Mouse (Mus musculus) lung, embryonic 14.5 days (tissue): ENCODE measurements around the gene Alox12b. TPM values are rescaled to one million over a fixed set of nuclear protein-coding genes. Genes with fewer than 3 reads are reported as not detected.

Source experiments
- ATAC-seq: fragments of 200-750 bp; cut with Nextera tagmentation; 2 replicates; pipeline ENCODE4 v1.8.0; 2017; ENCODE audit warnings: mild to moderate bottlenecking, moderate TSS enrichment, moderate library complexity; ENCODE audit not compliant: insufficient read depth
- DNase-seq: peaks from one replicate; pipeline ENCODE4 v3.0.0-alpha.2; 2015
- H3K27ac ChIP-seq: fragments of 300-500 bp; sonication (generic); 2 replicates; pipeline ENCODE4 v1.5.1; 2014; ENCODE audit warnings: low read depth, mild to moderate bottlenecking, moderate library complexity
- H3K27me3 ChIP-seq: fragments of 300-500 bp; sonication (generic); 2 replicates; pipeline ENCODE4 v1.6.1; 2014; ENCODE audit warnings: low read length, control low read depth; ENCODE audit not compliant: insufficient read depth
- H3K36me3 ChIP-seq: fragments of 300-500 bp; sonication (generic); 2 replicates; pipeline ENCODE4 v1.6.1; 2014; ENCODE audit warnings: control low read depth; ENCODE audit not compliant: insufficient read depth
- H3K4me1 ChIP-seq: fragments of 300-500 bp; sonication (generic); 2 replicates; pipeline ENCODE4 v1.6.1; 2014; ENCODE audit warnings: antibody characterized with exemption, control low read depth; ENCODE audit not compliant: insufficient read depth
- H3K4me2 ChIP-seq: fragments of 300-500 bp; sonication (generic); 2 replicates; pipeline ENCODE4 v1.6.1; 2014; ENCODE audit warnings: mild to moderate bottlenecking
- H3K4me3 ChIP-seq: fragments of 300-500 bp; sonication (generic); 2 replicates; pipeline ENCODE4 v1.5.1; 2014; ENCODE audit warnings: low read depth, low read length
- H3K9ac ChIP-seq: fragments of 300-500 bp; sonication (generic); 2 replicates; pipeline ENCODE4 v1.6.1; 2014
- H3K9me3 ChIP-seq: fragments of 300-500 bp; sonication (generic); 2 replicates; pipeline ENCODE4 v1.6.1; 2016; ENCODE audit warnings: low read depth, low read length, control low read depth
- CTCF ChIP-seq: IDR thresholded peaks from 2 replicates; pipeline ENCODE4 v1.5.1; 2016; ENCODE audit warnings: antibody characterized with exemption, low read depth
- WGBS: fragments of 180-500 bp; shearing (Covaris S2); extraction: QIAGEN DNeasy Blood & Tissue Kit; methylation state at CpG from one replicate; pipeline ENCODE4 v1.1.7; 2014; 5-methylcytosine and 5-hydroxymethylcytosine counted together
- polyA plus RNA-seq: library from polyadenylated mRNA; unstranded; fragments of >200 nt; fragmentation: Nextera tagmentation; extraction: Ambion mirVana; gene quantifications from 2 replicates; pipeline ENCODE4 v1.2.1, GENCODE M21; 2014

The Alox12b gene
- polyA plus RNA-seq, 1 experiment from 2014 or later = not detected

DNA sequence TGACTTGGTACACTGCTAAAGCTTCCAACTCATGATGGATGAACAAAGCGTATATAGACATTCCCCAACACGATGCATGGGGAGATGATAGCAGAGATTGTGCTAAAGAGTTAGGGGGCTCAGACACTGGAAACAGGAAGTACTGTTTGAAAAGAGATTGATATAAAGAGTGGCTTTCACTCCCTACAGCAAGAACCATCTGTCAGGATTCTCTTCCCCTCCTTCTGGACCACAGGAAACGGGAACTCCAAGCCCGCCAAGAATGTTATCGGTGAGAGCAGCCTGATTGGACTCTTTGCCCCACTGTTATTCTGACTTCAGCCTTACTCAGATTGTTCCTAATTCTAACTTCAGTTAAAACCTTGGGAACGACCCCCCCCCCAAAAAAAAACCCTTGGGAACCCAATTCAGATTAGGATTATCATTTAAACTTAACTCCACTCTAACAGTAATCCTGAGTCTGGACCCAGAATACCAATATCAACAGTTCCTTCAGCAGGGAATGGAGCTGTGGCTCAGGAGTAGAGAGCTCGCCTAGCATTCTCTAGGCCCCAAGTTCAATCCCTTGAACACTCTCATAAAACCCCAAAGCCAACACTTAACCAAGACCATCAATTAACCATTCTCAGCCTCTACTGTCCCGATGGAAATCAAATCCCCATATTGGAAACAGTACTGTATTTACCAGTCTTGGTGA is 28.2 kb upstream of the Alox12b start:
- Histone ChIP-seq H3K27me3 (no peaks in the 10 kb centered on the region), H3K4me3 (no peak overlapping the region), H3K9ac (no peak overlapping the region), H3K4me1 (peaks cover 6% of the 10 kb centered on the region), H3K9me3 (no peaks in the 10 kb centered on the region), H3K36me3 (no peaks in the 10 kb centered on the region), H3K27ac (no peak overlapping the region), H3K4me2 (no peak overlapping the region)
- ATAC-seq = no peak
- TF ChIP-seq CTCF = no peak
- WGBS = 54% methylated on average over 8 of the region's 8 CpGs
- peak; percentile 9 for DNase-seq

DNA sequence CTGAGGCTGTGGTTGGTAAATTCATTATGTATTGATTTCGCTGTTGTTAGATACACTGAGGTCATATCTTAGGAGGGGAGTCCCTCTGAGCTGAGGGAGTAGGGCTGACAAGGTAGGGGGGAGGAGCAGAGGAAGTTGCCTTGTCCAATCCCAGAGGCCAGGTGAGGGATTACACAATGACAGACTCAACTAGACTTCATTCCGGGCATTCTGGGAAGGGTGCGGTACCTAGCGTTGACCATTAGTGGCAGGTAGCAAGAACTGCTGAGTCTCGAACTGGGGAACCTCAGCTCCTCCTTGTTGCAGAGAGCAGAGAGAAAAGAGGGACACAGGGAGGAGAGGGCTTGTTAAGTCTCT is 23.2 kb upstream of the Alox12b start:
- H3K9ac ChIP-seq = peak overlapping the region; percentile 41; the same call in 1 of the 2 replicates
- no peak for TF ChIP-seq CTCF
- peak overlapping the region; percentile 68 for H3K4me2 ChIP-seq
- DNase-seq = no peak
- H3K9me3 ChIP-seq = no peaks in the 10 kb centered on the region
- ATAC-seq = 0 out of 2 replicates have a peak, but pooled peaks have one; percentile 4
- H3K4me1 ChIP-seq = no peaks in the 10 kb centered on the region
- H3K4me3 ChIP-seq = peak overlapping the region; percentile 45
- no peaks in the 10 kb centered on the region for H3K27me3 ChIP-seq
- no peaks in the 10 kb centered on the region for H3K36me3 ChIP-seq
- WGBS = 21% methylated on average over 5 of the region's 5 CpGs
- no peak overlapping the region for H3K27ac ChIP-seq

DNA sequence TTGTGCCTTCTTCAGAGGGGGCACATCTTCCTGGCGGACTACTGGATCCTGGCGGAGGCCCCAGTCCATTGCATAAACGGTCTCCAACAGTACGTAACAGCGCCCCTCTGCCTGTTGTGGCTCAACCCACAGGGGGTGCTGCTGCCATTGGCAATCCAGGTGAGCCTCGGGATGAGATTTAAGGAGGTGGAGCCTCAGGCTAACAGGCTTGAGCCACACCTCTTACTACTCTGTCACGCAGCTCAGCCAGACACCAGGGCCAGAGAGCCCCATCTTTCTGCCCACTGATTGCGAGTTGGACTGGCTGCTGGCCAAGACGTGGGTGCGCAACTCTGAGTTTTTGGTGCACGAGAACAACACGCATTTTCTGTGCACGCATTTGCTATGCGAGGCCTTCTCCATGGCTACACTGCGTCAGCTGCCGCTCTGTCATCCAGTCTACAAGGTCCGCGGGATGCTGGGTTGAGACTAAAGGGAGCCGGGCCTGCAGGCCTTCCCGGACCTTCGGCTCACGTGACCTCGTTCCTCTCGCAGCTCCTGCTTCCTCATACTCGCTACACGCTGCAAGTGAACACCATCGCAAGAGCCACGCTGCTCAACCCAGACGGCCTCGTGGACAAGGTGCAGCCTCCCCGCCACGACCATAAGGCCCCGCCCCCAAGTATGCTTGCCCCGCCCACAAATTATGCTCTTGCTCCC is 22.7 kb upstream of the Alox12b start:
- DNase-seq (peak; percentile 75), ATAC-seq (peak; percentile 79)
- Histone ChIP-seq H3K9ac (peak overlapping the region; percentile 41), H3K4me1 (no peaks in the 10 kb centered on the region), H3K27me3 (no peaks in the 10 kb centered on the region), H3K9me3 (no peaks in the 10 kb centered on the region), H3K4me2 (peak overlapping the region; percentile 68), H3K4me3 (peak overlapping the region; percentile 45), H3K27ac (no peak overlapping the region), H3K36me3 (no peaks in the 10 kb centered on the region)
- under 1% methylated on average over 34 of the region's 34 CpGs for WGBS
- TF ChIP-seq CTCF = peak; percentile 72

DNA sequence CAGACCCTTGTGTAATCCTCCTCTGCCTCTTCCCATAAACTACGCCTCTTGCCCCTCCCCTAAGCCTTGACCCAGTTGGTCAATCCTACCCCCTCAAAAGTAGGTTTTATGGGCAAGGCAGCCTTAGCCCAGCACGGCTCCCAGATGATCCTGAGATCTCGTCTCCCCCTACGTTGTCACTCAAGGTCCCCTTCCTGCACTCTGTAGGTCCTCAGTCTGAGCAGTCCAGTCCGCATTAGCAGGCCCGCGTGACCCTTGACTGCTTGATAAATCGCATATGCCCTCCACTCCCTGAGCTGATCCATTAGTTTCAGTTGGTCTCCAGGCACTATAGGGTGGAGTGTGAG is 22.2 kb upstream of the Alox12b start:
- Histone ChIP-seq H3K4me3 (peak overlapping the region; percentile 45), H3K4me1 (no peaks in the 10 kb centered on the region), H3K27me3 (no peaks in the 10 kb centered on the region), H3K27ac (no peak overlapping the region), H3K9ac (peak overlapping the region; percentile 41), H3K36me3 (no peaks in the 10 kb centered on the region), H3K4me2 (peak overlapping the region; percentile 68), H3K9me3 (no peaks in the 10 kb centered on the region)
- no peak for TF ChIP-seq CTCF
- ATAC-seq (peak; percentile 58), DNase-seq (no peak)
- WGBS = 23% methylated on average over 8 of the region's 8 CpGs

DNA sequence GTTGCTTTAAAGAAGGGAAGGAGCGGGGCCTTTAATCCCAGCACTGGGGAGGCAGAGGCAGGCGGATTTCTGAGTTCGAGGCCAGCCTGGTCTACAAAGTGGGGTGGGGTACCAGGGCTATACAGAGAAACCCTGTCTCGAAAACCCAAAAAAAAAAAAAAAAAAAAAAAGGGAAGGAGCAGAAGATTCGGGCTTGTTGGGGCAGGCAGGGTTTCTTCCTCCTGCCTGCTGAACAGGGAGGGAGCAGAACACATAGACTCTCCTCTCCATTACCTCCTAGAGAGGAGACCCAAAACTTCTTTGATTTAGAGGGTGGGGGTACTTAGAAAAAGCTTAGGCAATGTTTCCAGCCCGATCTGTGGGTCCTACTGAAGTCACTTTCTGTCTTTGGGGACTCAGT is 21.4 kb upstream of the Alox12b start:
- WGBS = 84% methylated on average over 6 of the region's 6 CpGs

DNA sequence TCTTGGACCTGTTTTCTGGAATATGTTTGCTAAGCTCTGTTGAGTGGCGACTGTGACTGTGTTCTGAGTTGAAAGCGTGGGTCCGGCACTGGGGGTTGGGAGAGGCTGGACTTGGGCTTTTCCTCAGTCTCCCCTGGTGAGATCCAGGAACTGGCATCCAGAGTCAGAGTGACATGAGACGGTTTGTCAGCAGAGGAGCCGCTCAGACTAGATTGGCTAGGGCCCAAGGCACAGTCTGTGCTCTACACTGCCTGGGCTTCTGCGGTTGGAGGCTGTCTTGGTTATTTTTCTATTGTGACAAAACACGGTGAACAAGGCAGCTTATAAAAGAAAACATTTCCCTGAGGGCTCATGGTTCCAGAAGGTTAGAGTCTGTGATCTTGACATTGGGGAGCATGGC is 9.2 kb upstream of the Alox12b start:
- Histone ChIP-seq H3K9me3 (no peaks in the 10 kb centered on the region), H3K4me2 (no peak overlapping the region), H3K27me3 (no peaks in the 10 kb centered on the region), H3K36me3 (no peaks in the 10 kb centered on the region), H3K27ac (no peak overlapping the region), H3K4me1 (no peaks in the 10 kb centered on the region), H3K9ac (no peak overlapping the region), H3K4me3 (no peak overlapping the region)
- no peak for DNase-seq
- no peak for ATAC-seq
- 63% methylated on average over 7 of the region's 7 CpGs for WGBS
- TF ChIP-seq CTCF = no peak

More for the DNA sequence above, 21.4 kb upstream of the Alox12b start:
- H3K4me2 ChIP-seq = no peak overlapping the region
- no peaks in the 10 kb centered on the region for H3K27me3 ChIP-seq
- H3K4me3 ChIP-seq = no peak overlapping the region
- H3K36me3 ChIP-seq = no peaks in the 10 kb centered on the region
- H3K9ac ChIP-seq = no peak overlapping the region
- no peak overlapping the region for H3K27ac ChIP-seq
- TF ChIP-seq CTCF = no peak
- ATAC-seq (no peak), DNase-seq (no peak)
- H3K9me3 ChIP-seq = no peaks in the 10 kb centered on the region
- no peaks in the 10 kb centered on the region for H3K4me1 ChIP-seq

DNA sequence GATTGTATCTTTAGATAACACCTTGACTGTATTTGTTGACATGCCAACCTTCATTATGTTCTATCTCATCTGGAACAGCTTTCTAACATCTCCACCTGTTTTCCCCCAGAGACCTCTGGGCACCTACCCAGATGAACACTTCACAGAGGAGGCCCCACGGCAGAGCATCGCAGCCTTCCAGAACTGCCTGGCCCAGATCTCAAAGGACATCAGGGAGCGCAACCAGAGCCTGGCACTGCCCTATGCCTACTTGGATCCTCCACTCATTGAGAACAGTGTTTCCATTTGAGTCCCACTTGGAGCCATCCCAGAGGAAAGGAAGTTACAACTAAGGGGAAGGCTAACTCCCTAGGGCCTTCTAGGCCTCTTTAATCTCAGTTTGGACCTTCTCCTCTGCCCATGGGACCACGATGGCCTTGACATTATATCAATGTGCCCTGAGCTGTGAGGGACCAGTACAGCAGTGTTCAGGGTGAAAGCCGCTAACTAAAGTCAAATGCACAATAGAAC is 8.3 kb upstream of the Alox12b start:
- no peaks in the 10 kb centered on the region for H3K4me1 ChIP-seq
- no peak for TF ChIP-seq CTCF
- no peak overlapping the region for H3K4me2 ChIP-seq
- no peak overlapping the region for H3K9ac ChIP-seq
- no peaks in the 10 kb centered on the region for H3K27me3 ChIP-seq
- H3K36me3 ChIP-seq = no peaks in the 10 kb centered on the region
- DNase-seq (no peak), ATAC-seq (no peak)
- no peak overlapping the region for H3K4me3 ChIP-seq
- 91% methylated on average over 5 of the region's 5 CpGs for WGBS
- no peak overlapping the region for H3K27ac ChIP-seq
- no peaks in the 10 kb centered on the region for H3K9me3 ChIP-seq
